Mouse (Mus musculus) liver, embryonic 14.5 days (tissue): ENCODE data around the gene Dock2. TPM values are rescaled to one million over a fixed set of nuclear protein-coding genes. Genes with fewer than 3 reads are reported as not detected.
A peak's percentile ranks its signal among the peaks of the same experiment; 100 is the strongest.

ENCODE experiments used
- ATAC-seq: fragments of 200-750 bp; cut with Nextera tagmentation; 2 replicates; pipeline ENCODE4 v1.8.0; 2017; ENCODE audit warnings: moderate number of reproducible peaks, mild to moderate bottlenecking, moderate library complexity; ENCODE audit not compliant: insufficient read depth
- DNase-seq, 3 experiments: peaks; one replicate each; pipeline ENCODE4 v3.0.0-alpha.2; 2012 to 2013; ENCODE audit warnings: low read depth in 3 of 3, low spot score in 3 of 3
- H3K27ac ChIP-seq: fragments of 300-500 bp; sonication (generic); 2 replicates; pipeline ENCODE4 v1.5.1; 2014; ENCODE audit warnings: moderate library complexity, mild to moderate bottlenecking, control low read depth, inconsistent platforms
- H3K27me3 ChIP-seq: fragments of 300-500 bp; sonication (generic); 2 replicates; pipeline ENCODE4 v1.6.1; 2014; ENCODE audit warnings: mild to moderate bottlenecking, low read length, moderate library complexity; ENCODE audit not compliant: control insufficient read depth, insufficient read depth
- H3K36me3 ChIP-seq: fragments of 300-500 bp; sonication (generic); replicated peaks from 2 replicates; pipeline ENCODE4 v1.6.1; 2014; ENCODE audit warnings: low read depth; ENCODE audit not compliant: control insufficient read depth, insufficient read depth
- H3K4me1 ChIP-seq, 2 experiments: fragments of 200-500 bp in 1 of 2; fragments of 300-500 bp in 1 of 2; sonication (generic) in 1 of 2; replicated peaks; 2 replicates each; pipeline ENCODE4 v1.6.1; 2012 to 2014; ENCODE audit warnings: antibody characterized with exemption in 1 of 2, inconsistent platforms in 1 of 2, low read length in 1 of 2; ENCODE audit not compliant: control insufficient read depth in 2 of 2, insufficient read depth in 2 of 2
- H3K4me2 ChIP-seq: fragments of 300-500 bp; sonication (generic); 2 replicates; pipeline ENCODE4 v1.6.1; 2014; ENCODE audit warnings: low read depth, mild to moderate bottlenecking, control low read depth, moderate library complexity
- H3K4me3 ChIP-seq, 2 experiments: fragments of 200-500 bp in 1 of 2; fragments of 300-500 bp in 1 of 2; sonication (generic) in 1 of 2; 2 replicates each; pipeline ENCODE4 v1.5.1; 2012 to 2014; ENCODE audit warnings: low read depth in 2 of 2, low read length in 2 of 2, mild to moderate bottlenecking in 2 of 2, control low read depth in 1 of 2, inconsistent platforms in 1 of 2, moderate library complexity in 1 of 2; ENCODE audit not compliant: insufficient read depth in 1 of 2
- H3K9ac ChIP-seq: fragments of 300-500 bp; sonication (generic); replicated peaks from 2 replicates; pipeline ENCODE4 v1.6.1; 2014; ENCODE audit warnings: mild to moderate bottlenecking, control low read depth, moderate library complexity
- H3K9me3 ChIP-seq: fragments of 300-500 bp; sonication (generic); 2 replicates; pipeline ENCODE4 v1.6.1; 2016; ENCODE audit warnings: low read length, mixed read lengths; ENCODE audit not compliant: control insufficient read depth
- CTCF ChIP-seq: IDR thresholded peaks from 2 replicates; pipeline ENCODE4 v1.5.1; 2016; ENCODE audit warnings: antibody characterized with exemption, low read depth, control low read depth
- EP300 ChIP-seq: IDR thresholded peaks from 2 replicates; pipeline ENCODE4 v1.6.1; 2016; ENCODE audit warnings: antibody characterized with exemption, low read depth
- WGBS: fragments of 180-500 bp; shearing (Covaris S2); extraction: QIAGEN DNeasy Blood & Tissue Kit; methylation state at CpG from one replicate; pipeline ENCODE4 v1.1.7; 2014; ENCODE audit not compliant: insufficient replicate concordance; 5-methylcytosine and 5-hydroxymethylcytosine counted together
- polyA plus RNA-seq, 2 experiments: library from polyadenylated mRNA; depleted of rRNA in 1 of 2; stranded (reverse) in 1 of 2; unstranded in 1 of 2; fragments of >200 nt; fragmentation: Nextera tagmentation in 1 of 2; extraction: Ambion mirVana in 1 of 2; gene quantifications; 2 replicates each; pipeline versions ENCODE4 v1.2.1 to v1.2.3; 2012 to 2014

Gene Dock2
- polyA plus RNA-seq, 2 experiments, result 2.1 to 2.6 TPM

- no peak overlapping the region for H3K4me3 ChIP-seq
- no peak overlapping the region for H3K27ac ChIP-seq
- H3K9me3 ChIP-seq, result no peaks in the 10 kb centered on the region
- DNase-seq, result no peak
- no peaks in the 10 kb centered on the region for H3K4me1 ChIP-seq
- H3K36me3 ChIP-seq, result no peaks in the 10 kb centered on the region
- no peaks in the 10 kb centered on the region for H3K27me3 ChIP-seq
- no peak overlapping the region for H3K4me2 ChIP-seq
- no peak overlapping the region for H3K9ac ChIP-seq
- 5% methylated on average over 4 of the region's 4 CpGs for WGBS
- no peak for ATAC-seq
- no peak for TF ChIP-seq EP300
- no peak for TF ChIP-seq CTCF
Observed at GRCm38 (mm10) chr11:34737193-34737592, 46.5 kb downstream of the Dock2 start.

GRCm38 (mm10) chr11:34734033-34734432, 49.7 kb downstream of the Dock2 start:
- no peaks in the 10 kb centered on the region for H3K4me1 ChIP-seq
- TF ChIP-seq CTCF (no peak), EP300 (no peak)
- no peak overlapping the region for H3K9ac ChIP-seq
- H3K27ac ChIP-seq, result no peak overlapping the region
- no peaks in the 10 kb centered on the region for H3K9me3 ChIP-seq
- H3K36me3 ChIP-seq, result no peaks in the 10 kb centered on the region
- no peak overlapping the region for H3K4me3 ChIP-seq
- no peaks in the 10 kb centered on the region for H3K27me3 ChIP-seq
- WGBS, result 51% methylated on average over 3 of the region's 3 CpGs
- DNase-seq, result no peak
- ATAC-seq, result no peak
- no peak overlapping the region for H3K4me2 ChIP-seq

- TF ChIP-seq CTCF (no peak), EP300 (no peak)
- Histone ChIP-seq H3K9me3 (no peaks in the 10 kb centered on the region), H3K36me3 (no peaks in the 10 kb centered on the region), H3K27ac (no peak overlapping the region), H3K9ac (no peak overlapping the region), H3K4me1 (peaks cover 0 to 13% of the 10 kb centered on the region in 2 experiments; a peak in 2 of 4 replicates), H3K4me3 (no peak overlapping the region), H3K4me2 (no peak overlapping the region), H3K27me3 (no peaks in the 10 kb centered on the region)
- peak; percentile 15 to 30 (median 24) for DNase-seq
- peak; percentile 77 for ATAC-seq
- 46% methylated on average over 3 of the region's 3 CpGs for WGBS
Observed at GRCm38 (mm10) chr11:34727467-34727866, 56.2 kb downstream of the Dock2 start.

GRCm38 (mm10) chr11:34726699-34727347, 56.9 kb downstream of the Dock2 start:
- WGBS, result 70% methylated on average over 9 of the region's 9 CpGs
- DNase-seq (no peak), ATAC-seq (peak; percentile 46; the same call in 1 of the 2 replicates)
- no peak overlapping the region for H3K27ac ChIP-seq
- TF ChIP-seq EP300 (no peak), CTCF (no peak)
- no peaks in the 10 kb centered on the region for H3K9me3 ChIP-seq
- peaks cover 0 to 13% of the 10 kb centered on the region in 2 experiments; a peak in 2 of 4 replicates for H3K4me1 ChIP-seq
- H3K4me3 ChIP-seq, result no peak overlapping the region
- H3K9ac ChIP-seq, result no peak overlapping the region
- no peaks in the 10 kb centered on the region for H3K36me3 ChIP-seq
- no peaks in the 10 kb centered on the region for H3K27me3 ChIP-seq
- H3K4me2 ChIP-seq, result no peak overlapping the region

- WGBS, result 63% methylated on average over 5 of the region's 5 CpGs
- TF ChIP-seq CTCF, result no peak
- TF ChIP-seq EP300, result no peak
- ATAC-seq (no peak), DNase-seq (no peak)
- H3K9ac ChIP-seq, result no peak overlapping the region
- H3K27me3 ChIP-seq, result no peaks in the 10 kb centered on the region
- no peak overlapping the region for H3K4me2 ChIP-seq
- H3K4me1 ChIP-seq, result no peaks in the 10 kb centered on the region
- no peak overlapping the region for H3K27ac ChIP-seq
- H3K4me3 ChIP-seq, result no peak overlapping the region
- no peaks in the 10 kb centered on the region for H3K36me3 ChIP-seq
- H3K9me3 ChIP-seq, result no peaks in the 10 kb centered on the region
Observed at GRCm38 (mm10) chr11:34713360-34713759, 70.3 kb downstream of the Dock2 start.
